Mouse (Mus musculus): ENCODE measurements around the gene Scml4. TPM values are rescaled to one million over a fixed set of nuclear protein-coding genes. Genes with fewer than 3 reads are reported as not detected.

Scml4 gene
- polyA plus RNA-seq, 1 experiment from 2014 or later = not detected

DNA sequence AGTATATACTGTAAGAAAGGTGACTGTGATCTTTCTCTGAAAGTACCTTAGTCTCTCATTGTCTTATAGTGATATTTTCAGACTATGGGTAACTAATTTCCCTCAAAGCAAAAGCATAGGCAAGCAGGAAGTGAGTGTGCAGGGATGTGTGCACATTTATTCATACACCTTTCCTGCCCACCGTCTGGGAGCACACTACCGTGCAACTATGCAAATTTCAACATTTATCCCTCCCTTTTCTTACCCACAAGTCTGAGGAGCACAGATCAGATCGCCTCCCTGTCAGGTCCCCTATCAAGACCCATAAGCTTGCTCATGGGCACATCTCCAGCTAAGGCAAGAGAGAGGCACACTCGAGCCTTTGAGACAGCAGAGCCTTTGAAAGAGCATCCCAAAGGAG lies 41.2 kb downstream of the Scml4 start:
- Histone ChIP-seq H3K27ac (no peak overlapping the region), H3K36me3 (ENCODE audit: inconsistent target) (no peaks in the 10 kb centered on the region), H3K4me3 (ENCODE audit: inconsistent target) (no peak overlapping the region), H3K79me2 (ENCODE audit: inconsistent target) (no peaks in the 10 kb centered on the region)
- WGBS (ENCODE audit: missing documents) = 45% methylated on average over 4 of the region's 4 CpGs

DNA sequence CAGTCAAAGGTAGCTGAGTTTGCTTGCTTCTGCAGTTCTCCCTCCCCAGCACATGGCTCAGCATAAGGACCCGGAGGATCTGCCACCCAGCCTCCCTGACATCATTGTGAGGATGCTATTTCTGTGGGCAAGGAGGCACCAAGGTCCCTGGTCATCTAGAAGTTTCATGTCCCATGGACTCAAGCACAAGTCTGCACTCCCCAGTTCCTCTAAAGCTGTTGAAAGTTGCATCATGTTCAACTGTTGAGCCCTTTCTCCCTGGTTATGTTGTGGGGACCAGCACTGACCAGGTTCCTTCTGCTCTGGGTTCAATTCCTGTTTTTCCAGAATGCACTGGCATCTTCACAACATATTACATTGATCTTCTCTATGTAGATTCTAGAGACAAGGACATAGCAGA lies 42.9 kb downstream of the Scml4 start:
- WGBS (ENCODE audit: missing documents) = 0% methylated on average over 1 of the region's 1 CpGs
- Histone ChIP-seq H3K79me2 (ENCODE audit: inconsistent target) (no peaks in the 10 kb centered on the region), H3K27ac (no peak overlapping the region), H3K4me3 (ENCODE audit: inconsistent target) (no peak overlapping the region), H3K36me3 (ENCODE audit: inconsistent target) (no peaks in the 10 kb centered on the region)

DNA sequence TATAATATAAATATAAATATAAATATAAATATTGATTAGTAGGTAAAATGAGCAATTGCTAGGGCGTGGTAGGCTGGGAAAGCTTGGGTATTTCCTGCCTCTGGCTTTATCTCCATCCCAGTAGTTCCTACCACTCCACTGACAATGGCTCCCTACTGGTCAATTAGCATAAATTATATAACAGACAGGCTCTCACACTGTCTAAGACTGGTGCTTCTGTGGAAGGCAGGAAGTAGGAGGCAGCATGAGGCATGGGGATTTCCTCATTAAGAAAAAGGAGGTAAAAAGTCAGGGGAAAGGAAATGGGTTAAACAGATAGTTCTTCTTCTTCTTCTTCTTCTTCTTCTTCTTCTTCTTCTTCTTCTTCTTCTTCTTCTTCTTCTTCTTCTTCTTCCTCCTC lies 48.4 kb downstream of the Scml4 start:
- 100% methylated on average over 1 of the region's 1 CpGs for WGBS (ENCODE audit: missing documents)
- no peaks in the 10 kb centered on the region for H3K79me2 ChIP-seq (ENCODE audit: inconsistent target)
- H3K4me3 ChIP-seq (ENCODE audit: inconsistent target) = no peak overlapping the region
- no peaks in the 10 kb centered on the region for H3K36me3 ChIP-seq (ENCODE audit: inconsistent target)
- H3K27ac ChIP-seq = no peak overlapping the region

DNA sequence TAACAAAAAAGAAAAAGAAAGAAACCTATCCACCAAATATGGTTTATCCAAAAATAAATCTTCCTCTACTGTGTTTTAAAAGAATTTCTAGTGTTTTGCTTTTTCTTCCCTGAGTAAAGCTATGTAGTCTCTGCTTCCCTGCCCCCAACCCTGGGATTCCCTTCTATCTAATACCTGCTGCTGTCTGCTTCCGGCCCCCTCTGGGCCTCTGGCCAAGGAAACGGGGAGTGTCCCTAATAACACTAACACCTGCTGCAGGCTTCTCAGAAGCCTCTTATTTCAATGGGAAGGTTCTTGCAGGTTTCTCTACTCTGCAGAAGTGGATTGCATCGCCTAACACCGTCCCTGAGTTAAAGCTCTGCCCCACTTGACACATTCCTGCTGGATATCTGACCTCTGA lies 50.4 kb downstream of the Scml4 start:
- Histone ChIP-seq H3K36me3 (ENCODE audit: inconsistent target) (no peaks in the 10 kb centered on the region), H3K4me3 (ENCODE audit: inconsistent target) (no peak overlapping the region), H3K27ac (no peak overlapping the region), H3K79me2 (ENCODE audit: inconsistent target) (no peaks in the 10 kb centered on the region)
- WGBS (ENCODE audit: missing documents) = 81% methylated on average over 4 of the region's 4 CpGs

DNA sequence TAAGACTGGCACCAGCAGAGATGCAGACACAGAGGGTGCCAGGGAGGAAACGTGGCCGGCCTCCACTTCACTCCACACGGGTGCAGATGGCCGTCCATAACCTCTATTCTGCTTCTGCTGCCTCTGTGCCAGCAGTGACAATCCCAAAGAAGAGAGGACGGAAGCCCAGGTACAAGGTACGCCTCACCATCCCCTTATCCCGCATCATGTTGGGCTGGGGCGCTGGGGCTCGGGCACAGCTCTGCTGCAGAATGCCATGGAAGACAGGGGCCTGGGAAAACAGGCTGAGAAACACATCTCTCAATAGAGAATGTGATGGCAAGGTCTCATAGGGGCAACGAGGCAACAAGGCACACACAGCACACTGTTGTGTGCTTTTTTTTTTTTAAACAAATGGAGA lies 51.9 kb downstream of the Scml4 start:
- H3K36me3 ChIP-seq (ENCODE audit: inconsistent target) = no peaks in the 10 kb centered on the region
- WGBS (ENCODE audit: missing documents) = 88% methylated on average over 10 of the region's 10 CpGs
- H3K4me3 ChIP-seq (ENCODE audit: inconsistent target) = no peak overlapping the region
- no peaks in the 10 kb centered on the region for H3K79me2 ChIP-seq (ENCODE audit: inconsistent target)
- H3K27ac ChIP-seq = no peak overlapping the region

DNA sequence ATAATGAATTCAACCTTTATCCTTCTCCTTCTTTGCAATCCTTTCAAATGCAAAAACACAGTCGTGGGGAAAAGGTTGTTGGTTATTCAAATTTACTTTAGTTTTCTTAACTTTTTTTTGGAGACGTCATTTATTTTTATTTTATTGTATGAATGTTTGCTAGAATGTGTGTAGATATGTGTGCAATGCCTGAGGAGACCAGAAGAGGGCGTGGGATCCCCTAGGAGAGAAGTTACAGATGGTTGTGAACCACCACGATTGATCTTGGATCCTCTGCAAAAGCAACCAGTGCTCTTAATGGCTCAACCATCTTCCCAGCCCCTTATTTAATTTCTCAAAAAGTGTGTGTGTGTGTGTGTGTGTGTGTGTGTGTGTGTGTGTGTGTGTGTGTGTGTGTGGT lies 53.0 kb downstream of the Scml4 start:
- WGBS (ENCODE audit: missing documents) = 74% methylated on average over 4 of the region's 4 CpGs
- Histone ChIP-seq H3K36me3 (ENCODE audit: inconsistent target) (no peaks in the 10 kb centered on the region), H3K27ac (no peak overlapping the region), H3K79me2 (ENCODE audit: inconsistent target) (no peaks in the 10 kb centered on the region), H3K4me3 (ENCODE audit: inconsistent target) (no peak overlapping the region)

DNA sequence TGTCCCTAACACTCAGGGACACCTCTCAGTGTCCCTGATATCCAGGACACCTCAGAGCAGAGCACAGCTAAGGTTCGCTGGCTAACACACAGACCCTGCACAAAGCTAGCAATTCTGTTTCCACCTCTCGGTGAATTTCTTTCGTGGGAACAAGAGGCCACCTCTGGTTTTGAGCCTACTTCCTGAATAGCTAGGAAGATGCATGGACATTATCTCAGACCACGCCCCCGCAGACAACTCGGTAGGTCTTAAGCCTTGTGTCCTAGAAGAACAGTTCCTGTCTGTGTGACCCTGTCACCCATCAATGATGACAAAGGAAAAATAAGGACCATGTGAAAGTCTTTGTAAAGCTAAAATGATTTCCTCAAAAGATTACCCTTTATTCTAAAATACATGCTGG lies 54.0 kb downstream of the Scml4 start:
- Histone ChIP-seq H3K79me2 (ENCODE audit: inconsistent target) (no peaks in the 10 kb centered on the region), H3K4me3 (ENCODE audit: inconsistent target) (no peak overlapping the region), H3K27ac (no peak overlapping the region), H3K36me3 (ENCODE audit: inconsistent target) (no peaks in the 10 kb centered on the region)
- 39% methylated on average over 6 of the region's 6 CpGs for WGBS (ENCODE audit: missing documents)

DNA sequence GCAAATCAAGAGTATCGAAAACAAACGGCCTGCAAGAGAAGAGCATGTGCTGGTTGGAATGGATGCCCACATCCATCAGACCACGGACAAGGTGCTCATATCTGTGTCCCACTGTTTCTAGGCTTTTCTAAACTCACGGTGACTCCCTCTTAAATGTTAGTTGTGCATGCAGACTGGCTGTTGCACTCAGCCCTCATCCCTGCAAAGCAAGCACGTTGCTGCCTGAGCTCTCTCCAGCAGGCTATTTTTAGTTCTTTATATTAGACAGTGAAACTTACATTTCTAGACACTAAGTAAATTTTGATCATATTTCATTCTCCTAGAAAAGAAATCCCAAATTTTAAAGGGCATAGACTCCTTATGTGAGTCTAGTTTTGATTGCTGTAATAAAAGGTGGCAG lies 57.2 kb downstream of the Scml4 start:
- H3K4me3 ChIP-seq (ENCODE audit: inconsistent target) = no peak overlapping the region
- no peak overlapping the region for H3K27ac ChIP-seq
- no peaks in the 10 kb centered on the region for H3K36me3 ChIP-seq (ENCODE audit: inconsistent target)
- no peaks in the 10 kb centered on the region for H3K79me2 ChIP-seq (ENCODE audit: inconsistent target)
- WGBS (ENCODE audit: missing documents) = 85% methylated on average over 5 of the region's 5 CpGs

DNA sequence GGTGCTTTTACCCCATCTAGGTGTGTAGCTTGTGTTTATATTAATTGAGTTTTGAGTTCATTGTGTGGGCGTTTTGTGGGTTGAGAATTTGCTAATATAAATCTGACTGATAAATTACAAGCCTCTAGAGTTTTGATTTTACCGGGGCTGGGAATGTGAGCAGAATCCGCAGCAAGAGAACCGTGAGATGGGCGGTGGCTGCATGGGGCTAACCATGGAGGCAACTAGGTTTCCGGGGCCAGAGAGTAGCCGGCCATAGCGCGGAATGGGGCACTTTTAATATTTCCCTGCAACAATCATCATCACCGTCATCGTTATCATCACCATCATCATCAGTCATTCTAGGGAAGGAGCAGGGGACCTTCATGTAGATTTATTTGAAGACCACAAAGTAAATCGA lies 59.6 kb downstream of the Scml4 start:
- WGBS (ENCODE audit: missing documents) = 97% methylated on average over 12 of the region's 12 CpGs
- H3K4me3 ChIP-seq (ENCODE audit: inconsistent target) = no peak overlapping the region
- no peaks in the 10 kb centered on the region for H3K36me3 ChIP-seq (ENCODE audit: inconsistent target)
- H3K79me2 ChIP-seq (ENCODE audit: inconsistent target) = no peaks in the 10 kb centered on the region
- no peak overlapping the region for H3K27ac ChIP-seq

DNA sequence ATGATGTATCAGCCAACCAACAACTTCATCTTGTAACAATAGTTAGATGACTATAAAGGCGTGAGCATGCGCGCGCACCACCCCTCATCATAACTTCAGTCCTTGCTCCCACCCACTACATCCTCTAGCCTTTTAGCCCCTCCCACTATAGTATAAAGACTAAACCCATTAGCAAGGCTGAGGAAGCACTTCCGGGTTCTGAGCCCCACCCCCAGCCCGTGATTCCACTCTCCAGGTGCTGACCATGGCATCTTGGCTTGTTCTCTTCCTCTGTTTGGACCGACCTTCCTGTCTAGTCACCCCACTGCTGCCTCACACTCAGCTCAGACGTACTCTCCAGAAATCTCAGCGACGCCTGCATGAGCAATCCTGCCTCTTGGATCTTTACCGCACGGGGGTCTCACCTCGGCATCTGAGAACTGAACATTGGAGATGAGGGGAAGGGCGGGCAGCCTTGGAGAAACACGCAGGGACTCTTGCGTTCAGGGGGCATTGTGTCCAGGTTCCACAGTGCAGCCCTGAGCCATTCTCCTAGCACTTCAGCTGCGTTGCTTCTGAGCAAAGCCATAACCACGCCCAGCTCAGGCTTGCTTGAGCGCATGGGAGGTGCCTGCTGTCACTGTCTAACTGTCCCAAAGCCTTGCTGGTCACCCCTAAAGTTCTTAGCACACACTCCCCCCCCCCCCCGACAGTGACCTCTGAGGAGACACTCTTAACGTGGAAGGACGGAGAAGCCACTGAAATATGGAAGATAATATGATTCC lies 65.1 kb downstream of the Scml4 start:
- WGBS (ENCODE audit: missing documents) = 95% methylated on average over 22 of the region's 22 CpGs
- Histone ChIP-seq H3K36me3 (ENCODE audit: inconsistent target) (no peaks in the 10 kb centered on the region), H3K4me3 (ENCODE audit: inconsistent target) (no peak overlapping the region), H3K79me2 (ENCODE audit: inconsistent target) (no peaks in the 10 kb centered on the region), H3K27ac (no peak overlapping the region)

DNA sequence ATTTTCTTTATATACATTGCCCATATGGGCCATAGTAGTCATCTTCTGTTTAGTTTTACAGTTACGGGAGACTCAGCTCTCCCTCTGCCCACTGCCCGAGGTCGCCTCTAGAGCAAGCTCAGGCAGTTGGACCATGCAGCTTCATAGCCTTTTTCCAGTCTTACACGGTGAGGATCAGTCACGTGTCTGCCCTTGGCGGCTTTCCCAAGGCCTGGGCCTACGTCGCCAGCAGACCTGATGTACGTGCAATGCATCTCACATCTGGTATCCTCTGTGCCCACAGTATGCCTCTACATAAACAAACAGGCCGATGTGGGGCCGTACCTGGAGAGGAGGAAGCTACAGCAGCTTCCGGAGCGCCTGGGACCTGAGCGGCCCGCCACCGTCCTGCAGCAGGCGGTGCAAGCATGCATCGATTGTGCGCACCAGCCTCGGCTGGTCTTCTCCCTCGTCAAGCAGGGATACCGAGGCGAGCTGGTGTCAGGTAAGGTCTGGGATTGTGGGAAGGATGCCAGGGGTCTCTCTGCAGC lies 70.0 kb downstream of the Scml4 start:
- Histone ChIP-seq H3K36me3 (ENCODE audit: inconsistent target) (no peaks in the 10 kb centered on the region), H3K27ac (no peak overlapping the region), H3K4me3 (ENCODE audit: inconsistent target) (no peak overlapping the region), H3K79me2 (ENCODE audit: inconsistent target) (no peaks in the 10 kb centered on the region)
- WGBS (ENCODE audit: missing documents) = 96% methylated on average over 21 of the region's 23 CpGs

DNA sequence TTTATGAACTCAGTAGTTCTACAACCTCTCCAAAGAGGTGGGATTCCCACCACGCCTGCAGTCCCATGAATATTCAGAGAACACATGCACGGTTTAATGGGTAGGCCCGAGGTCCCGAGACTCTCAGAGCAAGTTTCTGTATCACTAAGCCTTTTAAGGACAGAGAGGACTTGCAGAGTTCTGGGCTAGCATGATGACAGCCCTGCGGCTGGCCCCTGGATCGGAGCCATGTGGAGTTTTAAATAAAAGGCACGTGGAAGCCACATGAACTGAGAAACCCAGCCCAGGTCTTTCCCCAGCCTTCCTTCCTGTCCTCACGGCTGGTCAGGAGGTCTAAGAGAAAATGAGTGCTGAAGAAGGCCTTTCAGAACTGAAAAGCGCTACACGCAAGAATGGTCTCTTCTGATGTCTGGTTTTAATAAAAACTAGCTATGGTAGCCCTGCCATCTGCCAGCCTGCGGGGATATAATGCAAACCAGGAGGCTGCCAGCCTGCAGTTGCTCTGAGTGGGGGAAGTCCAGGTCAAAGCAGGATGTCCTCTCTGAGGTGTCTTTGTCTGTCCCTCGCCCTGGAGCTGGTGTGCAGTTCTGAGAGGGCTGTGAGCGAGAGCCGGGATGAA lies 72.8 kb downstream of the Scml4 start:
- H3K27ac ChIP-seq = no peak overlapping the region
- no peak overlapping the region for H3K4me3 ChIP-seq (ENCODE audit: inconsistent target)
- no peaks in the 10 kb centered on the region for H3K36me3 ChIP-seq (ENCODE audit: inconsistent target)
- 65% methylated on average over 13 of the region's 14 CpGs for WGBS (ENCODE audit: missing documents)
- H3K79me2 ChIP-seq (ENCODE audit: inconsistent target) = no peaks in the 10 kb centered on the region

DNA sequence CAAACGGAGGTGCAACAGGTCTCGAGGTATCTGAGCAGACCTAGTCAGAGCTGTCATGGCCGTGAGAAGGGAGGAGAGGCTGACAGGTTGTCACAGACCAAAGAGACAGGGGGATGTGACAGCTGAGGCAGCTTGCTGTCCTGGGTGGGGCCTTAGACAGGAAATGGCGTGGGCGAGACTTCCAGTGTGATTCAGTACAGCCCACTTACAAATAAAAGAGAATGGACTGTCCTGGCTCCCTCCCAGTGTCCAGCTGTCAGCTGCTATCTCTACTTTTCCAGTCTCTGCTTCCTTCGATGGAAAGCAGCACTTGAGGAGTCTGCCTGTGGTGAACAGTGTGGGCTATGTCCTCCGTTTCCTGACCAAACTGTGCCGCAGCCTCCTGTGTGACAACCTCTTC lies 74.5 kb downstream of the Scml4 start:
- Histone ChIP-seq H3K27ac (no peak overlapping the region), H3K36me3 (ENCODE audit: inconsistent target) (no peaks in the 10 kb centered on the region), H3K79me2 (ENCODE audit: inconsistent target) (no peaks in the 10 kb centered on the region), H3K4me3 (ENCODE audit: inconsistent target) (no peak overlapping the region)
- WGBS (ENCODE audit: missing documents) = 75% methylated on average over 8 of the region's 8 CpGs

DNA sequence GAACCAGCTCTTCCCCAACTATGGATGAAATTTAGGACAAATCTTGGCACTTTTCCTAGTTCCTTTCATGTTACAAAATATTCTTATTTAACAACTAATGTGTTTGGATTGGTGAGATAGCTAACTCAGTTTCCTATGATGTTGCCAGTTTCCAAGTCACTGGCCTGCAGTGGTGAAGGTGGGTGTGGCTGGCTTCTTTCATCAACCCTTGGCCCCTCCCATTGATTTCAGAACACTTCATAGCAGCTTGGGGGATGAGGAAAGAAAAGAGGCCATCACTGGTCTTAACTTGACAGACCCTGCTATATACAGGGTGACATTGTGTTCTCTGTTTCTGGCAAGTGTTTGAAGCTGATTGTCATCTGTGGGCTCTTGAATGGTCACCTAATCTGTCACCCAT lies 76.0 kb downstream of the Scml4 start:
- Histone ChIP-seq H3K4me3 (ENCODE audit: inconsistent target) (no peak overlapping the region), H3K27ac (no peak overlapping the region)

DNA sequence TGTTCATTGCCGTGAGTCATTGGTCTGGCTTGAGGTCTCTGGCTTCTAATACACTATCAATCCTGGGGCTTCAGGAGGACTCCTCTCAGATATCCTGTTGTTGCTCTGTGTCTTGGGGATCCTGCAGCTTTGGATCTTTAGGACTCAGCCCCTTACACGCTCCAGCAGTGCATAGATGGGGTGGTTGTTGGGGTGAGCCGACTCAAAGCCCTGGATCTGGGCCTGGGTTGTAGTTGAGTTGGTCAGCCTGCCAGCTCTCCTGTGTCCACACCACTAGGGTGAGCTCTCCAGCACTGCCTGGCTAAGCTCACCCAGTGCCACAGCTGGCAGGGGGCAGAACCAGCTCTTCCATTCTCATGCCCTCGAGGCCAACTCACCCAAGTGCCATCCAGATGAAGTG lies 78.2 kb downstream of the Scml4 start:
- 92% methylated on average over 4 of the region's 4 CpGs for WGBS (ENCODE audit: missing documents)
- Histone ChIP-seq H3K27ac (no peak overlapping the region), H3K36me3 (ENCODE audit: inconsistent target) (no peaks in the 10 kb centered on the region), H3K79me2 (ENCODE audit: inconsistent target) (no peaks in the 10 kb centered on the region), H3K4me3 (ENCODE audit: inconsistent target) (no peak overlapping the region)

More for the DNA sequence above, 76.0 kb downstream of the Scml4 start:
- Histone ChIP-seq H3K36me3 (ENCODE audit: inconsistent target) (no peaks in the 10 kb centered on the region), H3K79me2 (ENCODE audit: inconsistent target) (no peaks in the 10 kb centered on the region)
